Mouse (Mus musculus) hindlimb bud, embryonic 11.5 days (tissue): ENCODE results near the gene E130114P18Rik.

Source experiments
- DNase-seq: peaks from one replicate; pipeline ENCODE4 v3.0.0-alpha.2; 2012; ENCODE audit warnings: low read depth, low spot score; ENCODE audit errors: extremely low spot score

E130114P18Rik gene

GRCm38 (mm10) chr4:97663922-97664321, 114.0 kb downstream of the E130114P18Rik start:
- DNase-seq: no peak

GRCm38 (mm10) chr4:97662841-97663240, 115.0 kb downstream of the E130114P18Rik start:
- DNase-seq: no peak

GRCm38 (mm10) chr4:97661611-97662273, 116.1 kb downstream of the E130114P18Rik start:
- no peak for DNase-seq

GRCm38 (mm10) chr4:97657586-97657985, 120.3 kb downstream of the E130114P18Rik start:
- DNase-seq: no peak

GRCm38 (mm10) chr4:97649626-97650015, 128.3 kb downstream of the E130114P18Rik start:
- DNase-seq: no peak

GRCm38 (mm10) chr4:97648825-97649625, 128.9 kb downstream of the E130114P18Rik start:
- DNase-seq: no peak

- no peak for DNase-seq
Measured at GRCm38 (mm10) chr4:97648436-97648707, 129.5 kb downstream of the E130114P18Rik start.

GRCm38 (mm10) chr4:97647700-97648435, 130.0 kb downstream of the E130114P18Rik start:
- no peak for DNase-seq

GRCm38 (mm10) chr4:97647236-97647635, 130.6 kb downstream of the E130114P18Rik start:
- DNase-seq: no peak

- no peak for DNase-seq
Measured at GRCm38 (mm10) chr4:97640385-97640784, 137.5 kb downstream of the E130114P18Rik start.

- DNase-seq: no peak
Measured at GRCm38 (mm10) chr4:97636569-97636968, 141.3 kb downstream of the E130114P18Rik start.

GRCm38 (mm10) chr4:97635757-97636292, 142.1 kb downstream of the E130114P18Rik start:
- no peak for DNase-seq

GRCm38 (mm10) chr4:97635296-97635755, 142.6 kb downstream of the E130114P18Rik start:
- no peak for DNase-seq

GRCm38 (mm10) chr4:97628881-97629605, 148.8 kb downstream of the E130114P18Rik start:
- peak; percentile 76 for DNase-seq

- DNase-seq: no peak
Measured at GRCm38 (mm10) chr4:97626002-97626720, 151.7 kb downstream of the E130114P18Rik start.

GRCm38 (mm10) chr4:97623165-97623564, 154.7 kb downstream of the E130114P18Rik start:
- DNase-seq: no peak

GRCm38 (mm10) chr4:97621731-97622130, 156.1 kb downstream of the E130114P18Rik start:
- no peak for DNase-seq

- no peak for DNase-seq
Measured at GRCm38 (mm10) chr4:97620409-97620808, 157.5 kb downstream of the E130114P18Rik start.

GRCm38 (mm10) chr4:97618668-97619373, 159.1 kb downstream of the E130114P18Rik start:
- no peak for DNase-seq
